Comparison of ENCODE assay signal across 9 mouse cellular contexts in genomic region chr11:95860071-95860490, GRCm38 (mm10). TPM values are rescaled to one million over a fixed set of nuclear protein-coding genes. Genes with fewer than 3 reads are reported as not detected.
DNase-seq lines count a peak whose midpoint lies in the region; ATAC-seq lines count a peak whose summit lies in the region.
"Had no signal": no experiment of that assay in that cellular context is flagged by ENCODE, and none has a peak within 500 bp of the region (broad histone marks: within the 10 kb centered on the region; RNA-seq: fewer than 3 reads in every experiment).

No protein-coding gene starts in this region.

- no peaks in the 10 kb centered on the region for H3K79me2 ChIP-seq in macrophage (ENCODE audit: inconsistent target)

- intact Hi-C loops in heart, postnatal 10 days (cut with DNase I) = no loop called here

- no peaks in the 10 kb centered on the region for H3K27me3 ChIP-seq in heart, embryonic 14.5 days (ENCODE audit: control insufficient read depth, insufficient read depth, low read length)
- no peaks in the 10 kb centered on the region for H3K27me3 ChIP-seq in forebrain, embryonic 16.5 days (replicated peaks; ENCODE audit: control insufficient read depth, insufficient read depth, low read length)

- H3K4me1 ChIP-seq in heart, embryonic 14.5 days (ENCODE audit: control insufficient read depth in 2 of 2, insufficient read depth in 2 of 2, low read length in 2 of 2) = peaks cover 0 to 13% of the 10 kb centered on the region in 2 experiments; a peak in 2 of 4 replicates
- peaks cover 12% of the 10 kb centered on the region for H3K4me1 ChIP-seq in forebrain, embryonic 16.5 days (replicated peaks; ENCODE audit: control insufficient read depth, insufficient read depth, low read length)

- peak overlapping the region; percentile 74 for H3K9ac ChIP-seq in heart, embryonic 14.5 days (ENCODE audit: low read length)
- peak overlapping the region; percentile 68 for H3K9ac ChIP-seq in forebrain, embryonic 16.5 days (replicated peaks; ENCODE audit: low read depth, low read length)

- no peaks in the 10 kb centered on the region for H3K9me3 ChIP-seq in heart, embryonic 14.5 days (ENCODE audit: control insufficient read depth, low read length)
- H3K9me3 ChIP-seq in forebrain, embryonic 16.5 days (ENCODE audit: control insufficient read depth, low read length) = no peaks in the 10 kb centered on the region

- no peak overlapping the region for H3K27ac ChIP-seq in heart, embryonic 14.5 days (replicated peaks in 1 of 2; ENCODE audit: control insufficient read depth in 1 of 2, insufficient read depth in 1 of 2, low read depth in 2 of 2, low read length in 2 of 2)
- 0 out of 2 replicates have a peak overlapping the region, but pooled peaks have one; percentile 14 for H3K27ac ChIP-seq in forebrain, embryonic 16.5 days (ENCODE audit: low read length)
- no peak overlapping the region for H3K27ac ChIP-seq in macrophage

- peak overlapping the region; percentile 73 for H3K4me2 ChIP-seq in heart, embryonic 14.5 days (ENCODE audit: low read length)
- H3K4me2 ChIP-seq in forebrain, embryonic 16.5 days (ENCODE audit: low read length) = peak overlapping the region; percentile 57

- 14% methylated on average over 3 of the region's 3 CpGs for WGBS in heart, embryonic 14.5 days
- WGBS in forebrain, embryonic 16.5 days = 49% methylated on average over 3 of the region's 3 CpGs
- 66% methylated on average over 3 of the region's 3 CpGs for WGBS in macrophage (ENCODE audit: missing documents)

- ATAC-seq in heart, embryonic 14.5 days (ENCODE audit: insufficient number of reproducible peaks, insufficient read depth, low FRiP score, low read depth) = no peak
- no peak for ATAC-seq in forebrain, embryonic 16.5 days

- peak overlapping the region; percentile 69 to 79 for H3K4me3 ChIP-seq in heart, embryonic 14.5 days (ENCODE audit: control insufficient read depth in 1 of 2, insufficient read depth in 1 of 2, low read depth in 1 of 2, low read length in 2 of 2)
- peak overlapping the region; percentile 97 for H3K4me3 ChIP-seq in forebrain, embryonic 16.5 days (replicated peaks; ENCODE audit: low read length)
- H3K4me3 ChIP-seq in macrophage (ENCODE audit: inconsistent target) = peak overlapping the region; percentile 58

- H3K36me3 ChIP-seq in heart, embryonic 14.5 days (ENCODE audit: control insufficient read depth, insufficient read depth, low read length) = no peaks in the 10 kb centered on the region
- H3K36me3 ChIP-seq in forebrain, embryonic 16.5 days (ENCODE audit: control insufficient read depth, insufficient read depth) = no peaks in the 10 kb centered on the region
- no peaks in the 10 kb centered on the region for H3K36me3 ChIP-seq in macrophage (ENCODE audit: inconsistent target)

- no peak for DNase-seq in heart, postnatal 10 days
- peak; percentile 18 for DNase-seq in NIH3T3 (ENCODE audit: low read depth)
- no peak for DNase-seq in right cerebral cortex, postnatal 14 days
- no peak for DNase-seq in layer of hippocampus, adult 11-12 months (ENCODE audit: low spot score)
- DNase-seq in spleen, postnatal 4 days (ENCODE audit: low spot score in 2 of 2) = no peak

RNA-seq across cellular contexts. Expression of gene Abi3, which starts 17.8 kb away (rescaled TPM):
- 9.0 and 11.4 TPM in 2 replicates for polyA plus RNA-seq in heart, embryonic 14.5 days (2014; fragmentation: Nextera tagmentation; extraction: Ambion mirVana)
- total RNA-seq in heart, postnatal 10 days (2021) = 10 to 100 TPM; 16.2 to 21.1 TPM
- polyA plus RNA-seq in forebrain, embryonic 16.5 days (2015; fragmentation: Nextera tagmentation; extraction: Ambion mirVana) = 1.5 and 2.0 TPM in 2 replicates
- 100 to 1,000 TPM in 2 of 26 experiments, 10 to 100 TPM in 22, 1 to 10 TPM in 2; 5.7 to 110 (median 41.7) TPM for total RNA-seq in macrophage (2018; cell fraction: chromatin; rRNA removed)
- 10 to 100 TPM; 10.2 to 71.2 (median 34.2) TPM for total RNA-seq in macrophage (2018; cell fraction: cytosol; rRNA removed)
- 10 to 100 TPM; 10.8 to 88.2 (median 46.4) TPM for total RNA-seq in macrophage (2018; cell fraction: nucleus; rRNA removed)
- 22.4 to 35.6 TPM (median 30.2 TPM) in 3 replicates for polyA plus RNA-seq in macrophage (2018)

RNA-seq across cellular contexts. Expression of gene Gngt2, which starts 23.1 kb away (rescaled TPM):
- 34.1 and 34.2 TPM in 2 replicates for polyA plus RNA-seq in heart, embryonic 14.5 days (2014; fragmentation: Nextera tagmentation; extraction: Ambion mirVana)
- total RNA-seq in heart, postnatal 10 days (2021) = 10 to 100 TPM; 24.7 to 26.0 TPM
- polyA plus RNA-seq in forebrain, embryonic 16.5 days (2015; fragmentation: Nextera tagmentation; extraction: Ambion mirVana) = 2.7 and 2.9 TPM in 2 replicates
- 10 to 100 TPM in 20 of 26 experiments, 1 to 10 TPM in 6; 3.8 to 78.4 (median 31.9) TPM for total RNA-seq in macrophage (2018; cell fraction: chromatin; rRNA removed)
- 100 to 1,000 TPM; 135 to 329 (median 231) TPM for total RNA-seq in macrophage (2018; cell fraction: cytosol; rRNA removed)
- total RNA-seq in macrophage (2018; cell fraction: nucleus; rRNA removed) = 100 to 1,000 TPM in 8 of 26 experiments, 10 to 100 TPM in 18; 11.9 to 175 (median 78.7) TPM
- 226 to 415 TPM (median 244 TPM) in 3 replicates for polyA plus RNA-seq in macrophage (2018)

RNA-seq across cellular contexts. Expression of gene Phospho1, which starts 35.8 kb away (rescaled TPM):
- polyA plus RNA-seq in heart, embryonic 14.5 days (2014; fragmentation: Nextera tagmentation; extraction: Ambion mirVana) = 2.9 and 4.4 TPM in 2 replicates
- 100 to 1,000 TPM; 129 to 148 TPM for total RNA-seq in heart, postnatal 10 days (2021)
- polyA plus RNA-seq in forebrain, embryonic 16.5 days (2015; fragmentation: Nextera tagmentation; extraction: Ambion mirVana) = not detected in 2 replicates
- total RNA-seq in macrophage (2018; cell fraction: chromatin; rRNA removed) = 1 to 10 TPM in 6 of 26 experiments, under 1 TPM in 3, not detected in 17; 0.41 to 4.3 (median 1.5) TPM
- 10 to 100 TPM in 8 of 26 experiments, 1 to 10 TPM in 18; 1.5 to 25.0 (median 5.8) TPM for total RNA-seq in macrophage (2018; cell fraction: cytosol; rRNA removed)
- 1 to 10 TPM in 22 of 26 experiments, under 1 TPM in 3, not detected in 1; 0.29 to 7.2 (median 1.8) TPM for total RNA-seq in macrophage (2018; cell fraction: nucleus; rRNA removed)
- polyA plus RNA-seq in macrophage (2018) = 6.3 to 10.9 TPM (median 7.8 TPM) in 3 replicates

RNA-seq across cellular contexts. Expression of gene B4galnt2, which starts 54.6 kb away (rescaled TPM):
- 0.11 TPM in 1 of 2 replicates, not detected in the other for polyA plus RNA-seq in heart, embryonic 14.5 days (2014; fragmentation: Nextera tagmentation; extraction: Ambion mirVana)
- total RNA-seq in heart, postnatal 10 days (2021) = not detected
- not detected in 2 replicates for polyA plus RNA-seq in forebrain, embryonic 16.5 days (2015; fragmentation: Nextera tagmentation; extraction: Ambion mirVana)
- 1 to 10 TPM in 1 of 26 experiments, under 1 TPM in 12, not detected in 13; 0.39 to 1.4 (median 0.57) TPM for total RNA-seq in macrophage (2018; cell fraction: chromatin; rRNA removed)
- total RNA-seq in macrophage (2018; cell fraction: cytosol; rRNA removed) = under 1 TPM; 0.23 to 0.74 (median 0.51) TPM
- 1 to 10 TPM in 2 of 26 experiments, under 1 TPM in 11, not detected in 13; 0.30 to 1.3 (median 0.71) TPM for total RNA-seq in macrophage (2018; cell fraction: nucleus; rRNA removed)
- 0.19 to 0.55 TPM (median 0.33 TPM) in 3 replicates for polyA plus RNA-seq in macrophage (2018)
- polyA plus RNA-seq: brain, embryonic 14.5 days had no signal
